Mouse (Mus musculus): ENCODE data around the gene Prrx1. TPM values are rescaled to one million over a fixed set of nuclear protein-coding genes. Genes with fewer than 3 reads are reported as not detected.

Prrx1 gene
- polyA plus RNA-seq, 1 experiment from 2014 or later = 6.6 TPM

GRCm38 (mm10) chr1:163350988-163351387 lies 37.5 kb upstream of the Prrx1 start:
- Histone ChIP-seq H3K27me3 (ENCODE audit: control insufficient read depth, insufficient read depth, low read length) (no peaks in the 10 kb centered on the region), H3K36me3 (ENCODE audit: control insufficient read depth, insufficient read depth, low read length) (no peaks in the 10 kb centered on the region), H3K4me1 (ENCODE audit: control insufficient read depth, insufficient read depth, low read length) (peaks cover 5% of the 10 kb centered on the region; the same call in 1 of the 2 replicates), H3K9ac (ENCODE audit: low read depth, low read length) (no peak overlapping the region), H3K9me3 (ENCODE audit: control insufficient read depth, low read length) (no peaks in the 10 kb centered on the region), H3K27ac (ENCODE audit: low read depth, low read length) (no peak overlapping the region), H3K4me2 (replicated peaks; ENCODE audit: low read depth, low read length) (no peak overlapping the region), H3K4me3 (ENCODE audit: low read length) (no peak overlapping the region)
- ATAC-seq (ENCODE audit: low FRiP score, low TSS enrichment) = no peak
- WGBS = 91% methylated on average over 3 of the region's 3 CpGs

DNA sequence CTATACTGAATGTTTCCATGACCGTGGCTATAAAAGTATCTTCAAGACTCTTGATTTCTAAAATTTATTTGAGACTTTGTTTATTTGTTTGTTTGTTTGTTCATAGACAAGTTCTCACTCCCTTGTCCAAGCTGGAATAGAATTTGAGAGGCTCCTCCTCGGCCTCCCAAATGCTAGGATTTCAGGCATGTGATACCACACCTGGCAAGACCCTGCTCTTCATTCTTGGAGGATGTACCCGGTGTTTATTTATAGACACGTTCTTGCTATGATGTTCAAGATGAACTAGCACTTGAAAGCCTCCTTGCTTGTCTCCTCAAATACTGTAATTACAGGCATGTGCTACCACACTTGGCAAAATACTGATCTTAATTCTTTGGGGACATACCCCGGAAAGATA lies 32.0 kb upstream of the Prrx1 start:
- Histone ChIP-seq H3K9me3 (ENCODE audit: control insufficient read depth, low read length) (no peaks in the 10 kb centered on the region), H3K4me3 (ENCODE audit: low read length) (no peak overlapping the region), H3K4me1 (ENCODE audit: control insufficient read depth, insufficient read depth, low read length) (no peaks in the 10 kb centered on the region), H3K9ac (ENCODE audit: low read depth, low read length) (no peak overlapping the region), H3K27me3 (ENCODE audit: control insufficient read depth, insufficient read depth, low read length) (no peaks in the 10 kb centered on the region), H3K4me2 (replicated peaks; ENCODE audit: low read depth, low read length) (no peak overlapping the region), H3K27ac (ENCODE audit: low read depth, low read length) (no peak overlapping the region), H3K36me3 (ENCODE audit: control insufficient read depth, insufficient read depth, low read length) (no peaks in the 10 kb centered on the region)
- 74% methylated on average over 5 of the region's 5 CpGs for WGBS
- ATAC-seq (ENCODE audit: low FRiP score, low TSS enrichment) = no peak

- Histone ChIP-seq H3K27me3 (ENCODE audit: control insufficient read depth, insufficient read depth, low read length) (no peaks in the 10 kb centered on the region), H3K4me2 (replicated peaks; ENCODE audit: low read depth, low read length) (no peak overlapping the region), H3K27ac (ENCODE audit: low read depth, low read length) (no peak overlapping the region), H3K4me3 (ENCODE audit: low read length) (no peak overlapping the region), H3K9ac (ENCODE audit: low read depth, low read length) (no peak overlapping the region), H3K36me3 (ENCODE audit: control insufficient read depth, insufficient read depth, low read length) (no peaks in the 10 kb centered on the region), H3K4me1 (ENCODE audit: control insufficient read depth, insufficient read depth, low read length) (no peaks in the 10 kb centered on the region), H3K9me3 (ENCODE audit: control insufficient read depth, low read length) (no peaks in the 10 kb centered on the region)
- ATAC-seq (ENCODE audit: low FRiP score, low TSS enrichment) = no peak
- 45% methylated on average over 1 of the region's 1 CpGs for WGBS
Measured at GRCm38 (mm10) chr1:163344931-163345330, 31.4 kb upstream of the Prrx1 start.

- Histone ChIP-seq H3K27me3 (ENCODE audit: control insufficient read depth, insufficient read depth, low read length) (no peaks in the 10 kb centered on the region), H3K4me2 (replicated peaks; ENCODE audit: low read depth, low read length) (no peak overlapping the region), H3K9ac (ENCODE audit: low read depth, low read length) (no peak overlapping the region), H3K4me3 (ENCODE audit: low read length) (no peak overlapping the region), H3K4me1 (ENCODE audit: control insufficient read depth, insufficient read depth, low read length) (no peaks in the 10 kb centered on the region), H3K9me3 (ENCODE audit: control insufficient read depth, low read length) (no peaks in the 10 kb centered on the region), H3K36me3 (ENCODE audit: control insufficient read depth, insufficient read depth, low read length) (no peaks in the 10 kb centered on the region), H3K27ac (ENCODE audit: low read depth, low read length) (no peak overlapping the region)
- WGBS = 60% methylated on average over 3 of the region's 3 CpGs
- no peak for ATAC-seq (ENCODE audit: low FRiP score, low TSS enrichment)
Measured at GRCm38 (mm10) chr1:163339219-163339561, 25.7 kb upstream of the Prrx1 start.

GRCm38 (mm10) chr1:163338525-163339218 lies 25.2 kb upstream of the Prrx1 start:
- no peak overlapping the region for H3K27ac ChIP-seq (ENCODE audit: low read depth, low read length)
- H3K27me3 ChIP-seq (ENCODE audit: control insufficient read depth, insufficient read depth, low read length) = no peaks in the 10 kb centered on the region
- no peak overlapping the region for H3K4me2 ChIP-seq (replicated peaks; ENCODE audit: low read depth, low read length)
- no peaks in the 10 kb centered on the region for H3K36me3 ChIP-seq (ENCODE audit: control insufficient read depth, insufficient read depth, low read length)
- ATAC-seq (ENCODE audit: low FRiP score, low TSS enrichment) = no peak
- H3K9me3 ChIP-seq (ENCODE audit: control insufficient read depth, low read length) = no peaks in the 10 kb centered on the region
- H3K4me3 ChIP-seq (ENCODE audit: low read length) = no peak overlapping the region
- no peak overlapping the region for H3K9ac ChIP-seq (ENCODE audit: low read depth, low read length)
- WGBS = 78% methylated on average over 7 of the region's 7 CpGs
- no peaks in the 10 kb centered on the region for H3K4me1 ChIP-seq (ENCODE audit: control insufficient read depth, insufficient read depth, low read length)

GRCm38 (mm10) chr1:163337821-163338220 lies 24.3 kb upstream of the Prrx1 start:
- 73% methylated on average over 2 of the region's 2 CpGs for WGBS
- Histone ChIP-seq H3K9me3 (ENCODE audit: control insufficient read depth, low read length) (no peaks in the 10 kb centered on the region), H3K4me2 (replicated peaks; ENCODE audit: low read depth, low read length) (no peak overlapping the region), H3K4me1 (ENCODE audit: control insufficient read depth, insufficient read depth, low read length) (no peaks in the 10 kb centered on the region), H3K27me3 (ENCODE audit: control insufficient read depth, insufficient read depth, low read length) (no peaks in the 10 kb centered on the region), H3K4me3 (ENCODE audit: low read length) (no peak overlapping the region), H3K27ac (ENCODE audit: low read depth, low read length) (no peak overlapping the region), H3K36me3 (ENCODE audit: control insufficient read depth, insufficient read depth, low read length) (no peaks in the 10 kb centered on the region), H3K9ac (ENCODE audit: low read depth, low read length) (no peak overlapping the region)
- ATAC-seq (ENCODE audit: low FRiP score, low TSS enrichment) = no peak

- Histone ChIP-seq H3K9ac (ENCODE audit: low read depth, low read length) (no peak overlapping the region), H3K27ac (ENCODE audit: low read depth, low read length) (no peak overlapping the region), H3K4me1 (ENCODE audit: control insufficient read depth, insufficient read depth, low read length) (no peaks in the 10 kb centered on the region), H3K27me3 (ENCODE audit: control insufficient read depth, insufficient read depth, low read length) (no peaks in the 10 kb centered on the region), H3K4me3 (ENCODE audit: low read length) (no peak overlapping the region), H3K4me2 (replicated peaks; ENCODE audit: low read depth, low read length) (no peak overlapping the region), H3K36me3 (ENCODE audit: control insufficient read depth, insufficient read depth, low read length) (no peaks in the 10 kb centered on the region), H3K9me3 (ENCODE audit: control insufficient read depth, low read length) (no peaks in the 10 kb centered on the region)
- WGBS = 48% methylated on average over 2 of the region's 2 CpGs
- no peak for ATAC-seq (ENCODE audit: low FRiP score, low TSS enrichment)
Measured at GRCm38 (mm10) chr1:163327279-163327678, 13.8 kb upstream of the Prrx1 start.

DNA sequence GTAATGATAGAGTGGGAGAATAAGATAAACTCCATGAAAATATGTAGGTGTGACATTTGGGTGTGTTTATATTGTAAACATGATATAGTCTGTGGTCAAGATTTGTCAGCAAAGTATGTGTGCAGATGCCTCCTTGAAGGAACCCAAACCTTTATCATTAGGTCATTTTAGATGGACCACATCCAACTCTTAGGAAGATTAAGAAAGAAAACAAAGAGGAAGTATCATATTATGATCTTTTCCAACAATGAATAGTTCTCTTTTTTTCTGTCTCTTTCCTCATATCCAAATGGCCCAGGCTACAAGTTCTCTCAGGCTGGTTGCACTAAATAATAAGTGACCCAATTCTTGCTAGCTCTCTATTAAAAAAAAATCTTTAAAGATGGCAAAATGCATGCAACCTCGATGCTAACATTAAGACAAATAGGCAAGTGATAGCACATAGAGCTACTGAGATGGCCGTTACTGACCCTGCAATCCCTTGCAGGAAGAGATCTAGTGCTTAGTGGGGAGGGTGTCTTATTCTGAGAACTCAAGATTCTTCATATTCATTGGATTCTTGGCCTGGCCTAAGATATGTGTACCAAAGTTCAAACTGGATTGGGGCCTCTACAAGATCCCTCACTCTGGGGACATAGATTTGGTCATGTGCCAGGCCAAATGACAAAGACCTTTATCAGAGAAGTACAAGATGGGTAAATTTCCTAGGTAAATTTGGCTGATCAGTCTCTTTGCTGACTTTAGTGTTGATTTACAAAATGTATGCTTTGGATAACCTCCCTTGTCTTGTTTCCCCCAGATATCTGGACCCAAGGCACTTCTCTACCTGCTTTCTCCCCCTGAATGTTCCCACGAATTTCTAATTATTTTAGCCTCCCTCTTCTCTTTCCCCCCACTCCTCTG lies 6.4 kb upstream of the Prrx1 start:
- no peak overlapping the region for H3K4me2 ChIP-seq (replicated peaks; ENCODE audit: low read depth, low read length)

DNA sequence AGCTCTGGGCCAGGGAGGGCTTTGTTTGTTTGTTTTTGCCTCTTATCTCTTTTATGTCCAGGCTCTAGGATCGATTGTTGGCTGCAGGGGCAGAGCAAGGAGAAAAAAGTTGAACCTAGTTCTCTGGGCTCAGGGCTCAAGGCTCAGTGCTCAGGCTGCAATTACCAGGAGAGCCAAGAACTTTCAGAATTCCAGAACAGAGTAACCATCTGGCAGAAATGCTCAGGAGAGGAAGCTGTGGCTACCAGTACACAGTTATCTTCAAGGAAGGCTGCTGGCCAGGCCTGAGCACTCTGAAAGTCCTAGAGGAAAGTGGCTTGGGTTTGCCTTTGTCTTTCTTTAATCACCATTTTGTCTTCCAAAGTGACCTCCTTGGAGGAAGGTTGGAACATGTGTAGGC lies 3.4 kb upstream of the Prrx1 start:
- WGBS = 7% methylated on average over 1 of the region's 1 CpGs
- no peak for ATAC-seq (ENCODE audit: low FRiP score, low TSS enrichment)
- H3K9ac ChIP-seq (ENCODE audit: low read depth, low read length) = no peak overlapping the region
- peaks cover 14% of the 10 kb centered on the region for H3K27me3 ChIP-seq (ENCODE audit: control insufficient read depth, insufficient read depth, low read length)
- H3K4me2 ChIP-seq (replicated peaks; ENCODE audit: low read depth, low read length) = no peak overlapping the region
- no peaks in the 10 kb centered on the region for H3K36me3 ChIP-seq (ENCODE audit: control insufficient read depth, insufficient read depth, low read length)
- peaks cover 8% of the 10 kb centered on the region; the same call in 1 of the 2 replicates for H3K4me1 ChIP-seq (ENCODE audit: control insufficient read depth, insufficient read depth, low read length)
- H3K27ac ChIP-seq (ENCODE audit: low read depth, low read length) = no peak overlapping the region
- H3K9me3 ChIP-seq (ENCODE audit: control insufficient read depth, low read length) = no peaks in the 10 kb centered on the region
- no peak overlapping the region for H3K4me3 ChIP-seq (ENCODE audit: low read length)

More for the DNA sequence above, 6.4 kb upstream of the Prrx1 start:
- Histone ChIP-seq H3K4me1 (ENCODE audit: control insufficient read depth, insufficient read depth, low read length) (peaks cover 2% of the 10 kb centered on the region; the same call in 1 of the 2 replicates), H3K27ac (ENCODE audit: low read depth, low read length) (no peak overlapping the region), H3K9me3 (ENCODE audit: control insufficient read depth, low read length) (no peaks in the 10 kb centered on the region), H3K4me3 (ENCODE audit: low read length) (no peak overlapping the region), H3K27me3 (ENCODE audit: control insufficient read depth, insufficient read depth, low read length) (peaks cover 11% of the 10 kb centered on the region), H3K36me3 (ENCODE audit: control insufficient read depth, insufficient read depth, low read length) (no peaks in the 10 kb centered on the region), H3K9ac (ENCODE audit: low read depth, low read length) (no peak overlapping the region)
- WGBS = 58% methylated on average over 3 of the region's 3 CpGs
- ATAC-seq (ENCODE audit: low FRiP score, low TSS enrichment) = no peak
